Mouse (Mus musculus) testis, adult 2 months (tissue): ENCODE measurements around the gene Gm47289.

Experiments
- CTCF ChIP-seq: fragments of 200-500 bp; IDR thresholded peaks from 2 replicates; pipeline ENCODE4 v1.5.1; 2012; ENCODE audit warnings: low read depth, mild to moderate bottlenecking, inconsistent platforms, low read length, moderate library complexity; ENCODE audit not compliant: control insufficient read depth, insufficient read depth, insufficient replicate concordance
- POLR2A ChIP-seq: fragments of 200-500 bp; IDR thresholded peaks from 2 replicates; pipeline ENCODE4 v1.6.1; 2012; ENCODE audit warnings: low read depth, mild to moderate bottlenecking, inconsistent platforms, low read length, moderate library complexity; ENCODE audit not compliant: control insufficient read depth

DNA sequence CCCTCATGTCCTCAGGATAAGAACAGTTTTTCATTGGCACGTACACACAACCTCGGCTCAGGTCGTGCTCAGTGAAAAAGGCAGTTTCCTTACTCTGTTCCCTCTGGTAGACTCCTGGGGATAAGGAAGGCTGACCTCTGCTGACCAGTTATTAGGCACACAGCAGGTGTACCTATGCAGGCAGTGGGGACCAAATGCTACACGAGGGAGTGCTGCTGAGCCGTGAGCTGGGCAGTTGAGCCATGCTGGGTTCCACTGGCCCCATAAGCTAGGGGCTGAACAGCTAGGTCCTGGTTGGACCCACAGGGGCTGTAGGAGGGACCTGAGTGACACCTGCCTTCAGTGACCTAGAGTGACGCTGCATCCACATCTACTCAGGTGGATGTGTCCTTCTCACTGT lies 13.3 kb upstream of the Gm47289 start:
- TF ChIP-seq POLR2A (no peak), CTCF (no peak)
